Mouse (Mus musculus) megakaryocyte-erythroid progenitor cell, adult 5 weeks (primary cell): Measurements from ENCODE around the gene Lrfn1. TPM values are rescaled to one million over a fixed set of nuclear protein-coding genes. Genes with fewer than 3 reads are reported as not detected.

Source experiments
- polyA plus RNA-seq: library from polyadenylated mRNA; stranded (reverse); fragments of >175 nt; gene quantifications from 2 replicates; pipeline ENCODE4 v1.2.3, GENCODE M21; 2012

Gene Lrfn1
- 12.6 and 15.9 TPM in 2 replicates for polyA plus RNA-seq

GRCm38 (mm10) chr7:28451531-28452360 lies at the start of gene Lrfn1:
TSS of gene Lrfn1 (plus strand) at chr7:28451980.

GRCm38 (mm10) chr7:28436932-28437570 lies 14.7 kb upstream of the Lrfn1 start, which contains the start of gene Gmfg:
TSS of gene Gmfg (plus strand) at chr7:28437447.

GRCm38 (mm10) chr7:28510405-28510974 lies 58.7 kb downstream of the Lrfn1 start, which contains the start of gene Ifnl2:
TSS of gene Ifnl2 (minus strand) at chr7:28510455.

Other genes starting within 250 kb of the Lrfn1 start
- gene Eid2, start 184.1 kb upstream of the Lrfn1 start, polyA plus RNA-seq = 6.3 and 9.5 TPM in 2 replicates
- gene Eid2b, start 174.2 kb upstream of the Lrfn1 start, polyA plus RNA-seq = 9.4 and 10.6 TPM in 2 replicates
- 0.05 TPM in 1 of 2 replicates, not detected in the other for gene Selenov, start 160.8 kb upstream of the Lrfn1 start, polyA plus RNA-seq
- gene Dll3, start 149.7 kb upstream of the Lrfn1 start, polyA plus RNA-seq = 0.34 TPM in 1 of 2 replicates, not detected in the other
- gene Timm50, start 139.9 kb upstream of the Lrfn1 start, polyA plus RNA-seq = 165 and 203 TPM in 2 replicates
- 128 and 162 TPM in 2 replicates for gene Supt5, start 113.2 kb upstream of the Lrfn1 start, polyA plus RNA-seq
- gene Rps16, start 101.3 kb upstream of the Lrfn1 start, polyA plus RNA-seq = 2,959 and 3,332 TPM in 2 replicates
- 17.3 and 19.4 TPM in 2 replicates for gene Plekhg2, start 79.4 kb upstream of the Lrfn1 start, polyA plus RNA-seq
- gene Zfp36, start 71.7 kb upstream of the Lrfn1 start, polyA plus RNA-seq = 540 and 1,040 TPM in 2 replicates
- gene Med29, start 59.3 kb upstream of the Lrfn1 start, polyA plus RNA-seq = 13.3 and 17.5 TPM in 2 replicates
- 125 and 193 TPM in 2 replicates for gene Paf1, start 59.0 kb upstream of the Lrfn1 start, polyA plus RNA-seq
- gene Gmfg, start 14.5 kb upstream of the Lrfn1 start, polyA plus RNA-seq = 34.0 and 38.0 TPM in 2 replicates
- not detected in 2 replicates for gene Ifnl2, start 58.5 kb downstream of the Lrfn1 start, polyA plus RNA-seq
- gene Ifnl3, start 70.9 kb downstream of the Lrfn1 start, polyA plus RNA-seq = not detected in 2 replicates
- not detected in 2 replicates for gene Sycn, start 88.9 kb downstream of the Lrfn1 start, polyA plus RNA-seq
- 5.8 and 5.9 TPM in 2 replicates for gene Nccrp1, start 95.3 kb downstream of the Lrfn1 start, polyA plus RNA-seq
- gene Samd4b, start 146.2 kb downstream of the Lrfn1 start, polyA plus RNA-seq = 92.1 and 106 TPM in 2 replicates
- 41.7 and 46.1 TPM in 2 replicates for gene Pak4, start 146.2 kb downstream of the Lrfn1 start, polyA plus RNA-seq
- gene Acp7, start 179.4 kb downstream of the Lrfn1 start, polyA plus RNA-seq = not detected in 2 replicates
- gene Fbxo27, start 240.9 kb downstream of the Lrfn1 start, polyA plus RNA-seq = 0.17 and 0.21 TPM in 2 replicates